Mouse (Mus musculus): ENCODE results near the gene Rpusd3.

Rpusd3 gene

DNA sequence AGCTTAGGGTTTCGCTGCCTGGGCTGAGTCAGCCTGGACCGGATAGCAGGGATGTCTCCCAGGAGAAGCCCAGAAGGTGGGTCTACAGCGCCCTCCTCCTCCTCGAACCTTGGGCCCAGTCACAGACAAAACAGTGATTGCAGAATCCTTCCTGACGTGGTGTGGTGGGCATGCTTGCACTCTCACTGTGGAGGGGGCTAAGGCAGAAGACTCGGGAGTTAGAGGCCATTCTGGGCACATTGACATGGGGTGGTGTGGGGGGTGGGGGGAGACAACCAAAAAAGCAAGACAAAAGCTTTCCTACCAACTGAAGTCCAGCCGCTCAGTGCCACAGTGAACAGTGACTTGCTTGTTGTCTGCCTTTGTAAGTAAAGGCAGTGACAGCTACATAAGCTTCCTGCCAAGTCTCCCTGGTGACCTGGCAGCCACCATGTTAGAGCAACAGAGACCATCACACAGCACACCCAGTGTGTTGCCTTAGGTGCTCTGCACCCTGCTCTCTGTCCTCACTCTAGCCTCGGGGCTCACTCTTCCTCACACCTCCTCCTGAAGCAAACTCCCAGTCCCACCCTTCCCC, 34.7 kb downstream of the Rpusd3 start:
- peak in 1 of 2 experiments; percentile 33 for DNase-seq

GRCm38 (mm10) chr6:113380480-113380879, 38.7 kb downstream of the Rpusd3 start:
- DNase-seq: no peak

DNA sequence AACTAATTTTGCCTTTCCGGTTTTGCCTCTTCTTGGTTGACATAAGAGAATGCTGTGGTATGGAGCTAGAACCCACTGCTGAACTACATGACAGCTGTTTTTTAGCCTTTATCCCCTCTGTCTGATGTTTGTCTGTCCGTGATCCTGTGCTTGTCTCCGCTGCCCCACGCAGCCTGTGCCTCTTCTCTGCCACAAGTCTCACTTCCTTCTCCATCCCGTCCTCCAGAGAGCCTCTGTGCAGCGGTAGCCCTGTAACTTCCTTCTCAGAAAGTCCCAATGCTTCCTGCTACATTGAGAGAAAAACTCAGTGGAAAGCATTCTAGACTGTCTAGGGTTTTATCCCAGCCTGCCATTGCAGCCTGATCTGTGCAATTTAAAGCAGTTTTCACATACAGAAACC, 39.9 kb downstream of the Rpusd3 start:
- DNase-seq: no peak

DNA sequence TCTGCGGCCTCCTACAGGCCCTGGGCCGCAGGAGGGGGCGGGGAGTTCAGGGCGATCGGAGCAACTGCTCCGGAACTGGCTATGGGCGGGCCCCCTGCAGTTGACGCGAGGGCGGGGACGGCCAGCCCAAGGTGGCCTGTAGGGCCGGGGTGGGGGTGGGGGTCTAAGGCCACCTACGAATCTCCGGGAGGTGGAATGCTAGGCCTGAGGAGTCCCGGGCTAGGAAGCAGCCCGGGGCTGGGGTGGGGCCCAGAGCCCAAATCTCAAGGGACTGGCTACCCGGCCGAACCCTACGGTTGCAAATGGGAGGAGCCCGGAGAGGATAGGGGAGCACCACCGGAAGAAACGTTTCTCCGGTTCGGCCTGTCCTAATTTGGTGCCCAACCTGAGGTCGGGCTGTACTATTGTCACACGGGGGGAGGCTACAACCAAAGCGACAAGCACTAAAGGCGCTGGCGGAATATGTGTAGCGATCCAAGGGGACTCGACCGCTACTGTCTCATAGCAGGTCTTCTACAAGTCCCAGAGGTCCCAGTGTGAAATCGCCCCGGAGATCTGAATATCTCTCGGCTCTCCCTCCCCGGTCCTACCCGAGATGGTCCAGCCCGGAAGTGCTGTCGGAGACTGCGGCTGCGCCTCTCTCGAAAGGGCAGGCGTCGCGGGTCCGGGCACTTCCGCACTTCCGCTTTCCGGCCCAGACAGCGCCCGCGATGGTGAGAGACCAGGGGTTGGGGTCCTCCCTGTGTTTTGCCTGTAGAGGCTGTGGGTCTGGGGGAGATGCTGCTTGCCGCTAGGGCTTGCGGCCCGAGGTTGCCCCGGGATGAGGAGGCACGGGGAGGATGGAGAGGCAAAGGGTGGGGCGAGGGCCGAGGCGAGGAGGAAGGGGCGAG, 41.4 kb downstream of the Rpusd3 start, which contains the start of the genes Tada3 and Arpc4:
TSS of gene Tada3 (minus strand) at position 388 of the 890 bp plus-strand sequence.
TSS of gene Arpc4 (plus strand) at position 620 of the 890 bp plus-strand sequence.
- peak; percentile 93 to 94 for DNase-seq

DNA sequence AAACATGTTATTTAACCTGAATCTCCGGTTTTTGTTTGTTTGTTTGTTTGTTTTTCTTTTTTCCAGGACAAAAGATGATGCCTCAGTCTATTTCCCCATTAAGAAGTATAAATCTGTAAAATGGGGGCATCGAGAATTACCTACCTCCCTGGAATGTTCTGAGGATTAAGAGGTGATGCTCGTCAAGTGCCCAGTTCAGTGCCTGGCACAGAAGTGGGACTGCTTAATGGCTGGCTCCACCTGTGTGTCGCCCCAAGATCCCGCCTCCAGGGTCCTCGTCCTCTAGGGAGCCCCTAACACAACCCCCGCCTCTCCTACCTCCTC, 42.0 kb downstream of the Rpusd3 start:
- DNase-seq: no peak

GRCm38 (mm10) chr6:113373491-113373890, 45.6 kb downstream of the Rpusd3 start:
- DNase-seq: no peak

DNA sequence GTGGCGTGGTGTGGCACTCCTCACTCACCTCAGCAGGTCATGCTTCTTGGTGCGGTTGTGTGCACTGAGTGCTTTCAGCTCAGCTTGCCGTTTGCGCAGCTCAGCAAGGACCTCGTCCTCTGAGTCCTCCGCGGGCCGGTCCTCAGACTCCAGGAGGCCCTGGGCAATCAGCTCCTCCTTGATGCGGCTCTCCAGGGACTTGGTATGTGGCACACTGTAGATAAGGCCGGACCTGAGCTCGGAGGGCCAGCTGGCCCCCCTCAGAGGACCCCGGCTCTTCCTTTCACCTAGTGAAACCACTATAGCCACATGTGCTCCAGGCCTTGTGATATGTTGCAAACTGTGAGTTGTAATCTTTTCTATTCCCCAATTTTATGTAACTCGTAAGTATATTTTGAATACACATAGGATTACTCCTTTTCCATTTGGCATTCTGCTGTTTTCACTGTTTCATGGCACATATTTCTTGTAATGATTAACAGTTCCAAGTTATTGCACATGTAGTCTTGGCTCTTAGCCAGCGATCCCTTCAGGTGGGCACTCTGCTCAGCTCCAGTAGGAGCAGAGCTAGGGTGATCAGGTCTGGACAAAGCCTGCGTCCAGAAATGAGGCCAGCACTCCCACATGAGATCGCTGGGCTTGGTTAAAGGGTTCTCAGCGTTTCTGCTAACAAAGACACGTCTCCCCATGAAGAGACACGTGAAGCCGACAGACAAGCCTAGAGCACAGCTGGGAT, 48.8 kb downstream of the Rpusd3 start:
- DNase-seq: no peak

DNA sequence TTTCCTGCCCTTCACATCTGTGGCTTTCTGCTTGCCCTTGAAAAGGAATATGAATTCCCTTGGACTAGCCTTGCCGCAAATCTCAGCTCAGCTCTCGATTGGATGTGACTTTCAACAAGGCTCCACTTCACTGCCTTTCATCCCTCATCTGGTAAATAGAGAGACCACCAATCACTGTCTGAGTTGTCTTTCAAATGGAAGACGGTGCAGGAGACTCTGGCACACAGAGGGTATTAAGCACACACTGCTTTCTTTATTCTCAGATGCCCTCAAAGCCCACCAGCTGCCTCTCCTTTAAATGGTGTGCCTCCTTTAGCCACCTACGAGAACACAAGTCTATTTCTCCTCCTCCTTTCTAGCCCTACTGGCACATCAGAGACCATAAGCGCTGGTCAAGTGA, 50.6 kb downstream of the Rpusd3 start:
- no peak for DNase-seq

DNA sequence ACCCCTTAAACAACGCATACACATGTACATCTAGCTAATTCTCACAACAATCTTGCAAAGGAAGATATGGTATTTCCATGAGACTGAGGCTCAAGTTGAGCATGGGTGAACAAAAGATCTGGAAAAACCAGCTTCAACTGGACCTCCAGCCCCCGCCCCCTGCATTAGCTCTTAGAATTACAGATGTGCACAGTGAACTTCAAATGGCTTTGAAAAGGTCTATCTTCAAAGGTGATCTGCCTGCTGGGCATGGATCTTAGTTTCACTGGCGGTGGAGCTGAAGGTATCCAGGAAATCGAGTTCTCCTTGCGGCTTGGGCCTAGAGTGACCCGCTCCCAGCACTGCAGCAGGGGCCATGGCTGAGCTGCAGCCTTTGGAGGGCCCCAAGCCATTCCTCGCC, 51.0 kb downstream of the Rpusd3 start:
- DNase-seq: no peak

GRCm38 (mm10) chr6:113367574-113367973, 51.6 kb downstream of the Rpusd3 start:
- no peak for DNase-seq

DNA sequence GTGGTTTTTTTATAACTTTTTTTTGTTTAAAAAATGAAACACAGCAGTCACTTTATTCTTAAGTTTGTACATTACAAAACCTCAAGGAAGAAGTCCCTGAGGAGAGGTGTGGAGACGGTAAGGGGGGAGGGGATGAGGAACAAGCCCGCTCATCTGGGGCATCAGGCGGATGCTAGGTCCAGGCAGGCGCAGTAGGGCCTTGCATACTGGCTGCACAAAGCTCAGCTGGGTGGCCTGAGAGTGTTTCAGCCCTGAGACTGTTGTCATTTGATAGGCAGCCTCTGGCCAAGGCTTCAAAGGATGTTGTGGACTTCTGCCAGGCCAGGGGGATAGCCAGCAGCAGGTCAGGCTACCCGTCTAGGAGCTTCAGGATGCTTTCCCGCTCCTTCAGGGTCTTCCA, 52.5 kb downstream of the Rpusd3 start:
- DNase-seq: no peak

Measured in cerebellum, postnatal 14 days (tissue).